Mouse (Mus musculus): ENCODE measurements around the gene Ubn2. TPM values are rescaled to one million over a fixed set of nuclear protein-coding genes. Genes with fewer than 3 reads are reported as not detected.

Gene Ubn2
- polyA plus RNA-seq, 1 experiment from 2014 or later, result 6.9 TPM

DNA sequence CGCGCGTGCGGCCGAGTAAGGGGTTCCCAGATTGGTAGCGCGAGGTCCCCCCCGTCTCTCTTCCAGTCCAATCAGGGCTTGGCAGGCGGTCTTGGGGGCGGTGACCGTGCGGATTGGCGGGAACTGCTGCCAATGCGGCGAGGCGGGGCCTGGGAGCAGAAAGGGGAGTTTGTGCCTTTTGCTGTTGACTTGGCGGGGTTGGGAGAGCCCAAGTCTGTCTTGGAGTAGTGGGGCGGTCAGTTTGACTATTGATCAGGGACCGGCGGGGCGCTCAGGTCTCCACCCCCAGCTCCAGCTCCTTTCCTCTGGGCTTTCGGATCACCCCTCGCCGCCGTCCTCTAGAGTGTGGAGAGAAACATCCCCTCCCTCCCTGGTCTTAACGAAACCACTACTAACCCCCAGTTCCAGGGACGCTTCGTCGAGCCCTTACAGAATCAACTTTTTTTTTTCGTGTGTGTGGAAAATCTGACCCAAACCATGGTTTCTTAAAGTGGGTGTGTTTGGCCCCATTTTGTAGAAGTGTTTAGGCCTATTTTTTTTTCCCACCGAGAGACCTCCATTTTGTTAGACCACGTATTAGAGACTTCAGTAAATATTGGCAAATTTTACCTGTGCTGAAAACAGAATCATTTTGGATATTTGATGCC, 118.4 kb downstream of the Ubn2 start:
- peak overlapping the region; percentile 100 for H3K27ac ChIP-seq (ENCODE audit: low read depth, low read length)
- 0 out of 2 replicates have a peak, but pooled peaks cover 6% of the 10 kb centered on the region for H3K36me3 ChIP-seq (ENCODE audit: control insufficient read depth, insufficient read depth)
- H3K27me3 ChIP-seq (replicated peaks; ENCODE audit: control insufficient read depth, insufficient read depth, low read length), result no peaks in the 10 kb centered on the region
- H3K9me3 ChIP-seq (ENCODE audit: control insufficient read depth), result no peaks in the 10 kb centered on the region
- ATAC-seq, result peak; percentile 88
- no peaks in the 10 kb centered on the region; the same call in 1 of the 2 replicates for H3K4me1 ChIP-seq (replicated peaks; ENCODE audit: control insufficient read depth, insufficient read depth, low read length)
- no peak for TF ChIP-seq CTCF (IDR thresholded peaks at IDR 0.05; ENCODE audit: low read depth)
- H3K4me3 ChIP-seq (ENCODE audit: low read depth, low read length), result peak overlapping the region; percentile 81
- H3K4me2 ChIP-seq (replicated peaks; ENCODE audit: low read depth), result peak overlapping the region; percentile 62
- under 1% methylated on average over 30 of the region's 32 CpGs for WGBS
- H3K9ac ChIP-seq (ENCODE audit: low read depth, low read length), result peak overlapping the region; percentile 90

DNA sequence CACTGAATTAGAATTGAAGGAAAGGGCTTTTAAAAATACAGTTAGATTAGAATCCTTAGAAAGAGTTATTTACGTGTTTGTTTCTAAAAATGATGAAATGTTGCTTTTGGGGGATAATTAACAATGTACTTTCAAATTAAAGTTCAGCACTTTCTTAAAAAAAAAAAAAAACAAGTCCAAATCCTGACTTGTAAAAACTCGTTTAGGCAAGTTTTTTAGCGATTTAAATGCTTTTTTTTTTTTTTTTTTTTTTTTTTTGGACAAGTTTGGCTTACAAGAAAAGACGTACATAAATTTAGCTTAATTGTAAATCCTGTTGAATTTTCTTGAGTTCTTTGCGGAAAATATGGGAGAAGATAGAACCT, 118.9 kb downstream of the Ubn2 start:
- no peak for TF ChIP-seq CTCF (IDR thresholded peaks at IDR 0.05; ENCODE audit: low read depth)
- Histone ChIP-seq H3K4me1 (replicated peaks; ENCODE audit: control insufficient read depth, insufficient read depth, low read length) (no peaks in the 10 kb centered on the region; the same call in 1 of the 2 replicates), H3K4me3 (ENCODE audit: low read depth, low read length) (peak overlapping the region; percentile 81), H3K9ac (ENCODE audit: low read depth, low read length) (no peak overlapping the region), H3K27me3 (replicated peaks; ENCODE audit: control insufficient read depth, insufficient read depth, low read length) (no peaks in the 10 kb centered on the region), H3K9me3 (ENCODE audit: control insufficient read depth) (no peaks in the 10 kb centered on the region), H3K27ac (ENCODE audit: low read depth, low read length) (no peak overlapping the region), H3K4me2 (replicated peaks; ENCODE audit: low read depth) (peak overlapping the region; percentile 62), H3K36me3 (ENCODE audit: control insufficient read depth, insufficient read depth) (0 out of 2 replicates have a peak, but pooled peaks cover 6% of the 10 kb centered on the region)
- WGBS, result 10% methylated on average over 5 of the region's 5 CpGs
- no peak for ATAC-seq

Small RNAs within 50 kb of the gene (microRNA-seq; reads per million reads assigned to microRNA genes)
- 0.82 reads per million for gene Mir7670

Other genes with a start within 250 kb of the Ubn2 start
- 0.52 and 0.58 TPM in 2 replicates for gene D630045J12Rik, start 179.9 kb upstream of the Ubn2 start, polyA plus RNA-seq (2015; fragmentation: Nextera tagmentation; extraction: Ambion mirVana)
- 1.6 TPM in 2 replicates for gene Zc3hav1l, start 134.7 kb upstream of the Ubn2 start, polyA plus RNA-seq (2015; fragmentation: Nextera tagmentation; extraction: Ambion mirVana)
- 22.7 and 22.8 TPM in 2 replicates for gene Zc3hav1, start 79.3 kb upstream of the Ubn2 start, polyA plus RNA-seq (2015; fragmentation: Nextera tagmentation; extraction: Ambion mirVana)
- 0.71 and 0.85 TPM in 2 replicates for gene Ttc26, start 52.5 kb upstream of the Ubn2 start, polyA plus RNA-seq (2015; fragmentation: Nextera tagmentation; extraction: Ambion mirVana)
- 129 TPM in 2 replicates for gene Fmc1, start 99.6 kb downstream of the Ubn2 start, polyA plus RNA-seq (2015; fragmentation: Nextera tagmentation; extraction: Ambion mirVana)
- gene Luc7l2, start 117.4 kb downstream of the Ubn2 start, polyA plus RNA-seq (2015; fragmentation: Nextera tagmentation; extraction: Ambion mirVana), result 26.4 and 46.6 TPM in 2 replicates
- gene Klrg2, start 203.3 kb downstream of the Ubn2 start, polyA plus RNA-seq (2015; fragmentation: Nextera tagmentation; extraction: Ambion mirVana), result 0.31 and 0.44 TPM in 2 replicates
- 0.81 and 0.92 TPM in 2 replicates for gene Clec2l, start 229.1 kb downstream of the Ubn2 start, polyA plus RNA-seq (2015; fragmentation: Nextera tagmentation; extraction: Ambion mirVana)